Mouse (Mus musculus): ENCODE results near the gene Atp2c1.

Gene Atp2c1

GRCm38 (mm10) chr9:105362181-105362580, 164.9 kb downstream of the Atp2c1 start:
- DNase-seq, result no peak

All from heart, adult 11 months (tissue).